Mouse (Mus musculus): ENCODE data around the gene Nfkbid.

DNA sequence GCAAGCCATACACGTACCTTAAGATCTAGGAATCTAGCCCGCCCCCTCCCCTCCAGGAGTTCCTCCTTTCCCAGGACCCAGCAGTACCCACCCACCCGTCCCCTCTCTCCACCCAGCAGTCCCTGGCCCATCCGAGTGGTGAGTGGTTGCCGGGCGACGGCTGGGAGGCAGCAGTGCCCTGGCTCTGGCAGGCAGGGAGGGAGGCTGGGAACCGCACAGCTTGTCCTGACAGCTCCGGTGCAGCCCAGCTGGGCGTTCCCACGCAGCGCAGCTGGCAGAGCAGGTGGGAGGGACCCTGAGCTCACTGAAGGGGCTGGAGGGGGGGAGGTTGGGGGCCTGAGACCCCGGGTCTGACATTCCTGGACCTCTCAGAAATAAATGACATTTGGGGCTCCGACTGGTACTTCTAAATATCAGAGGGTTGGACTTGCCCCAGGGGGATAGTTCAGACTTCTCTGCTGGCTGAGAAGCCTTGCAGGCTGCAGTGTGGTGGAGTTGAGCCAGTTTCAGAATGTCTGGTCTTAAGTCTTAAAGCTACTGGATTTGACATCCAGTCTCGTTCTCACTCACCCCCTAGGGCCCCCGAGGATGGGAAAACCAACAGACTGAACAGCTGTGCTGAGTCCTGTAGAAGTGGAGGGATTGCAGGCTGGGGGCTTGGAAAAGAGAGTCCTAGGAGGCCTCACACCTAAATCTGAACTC lies 36.2 kb downstream of the Nfkbid start, which contains the start of the genes Kirrel2 and Nphs1:
- TF ChIP-seq CTCF (IDR thresholded peaks at IDR 0.05; ENCODE audit: low read depth) (no peak), EP300 (IDR thresholded peaks at IDR 0.05; ENCODE audit: low read depth) (no peak)
